Mouse (Mus musculus): ENCODE measurements at regions not wholly inside any gene's neighbourhood (a gene's known extent, or its start where the extent isn't known, plus 50 kb on each side); places are given as distances from the start of the nearest gene placed in this dataset.
A peak's percentile ranks its signal among the peaks of the same experiment; 100 is the strongest.

DNA sequence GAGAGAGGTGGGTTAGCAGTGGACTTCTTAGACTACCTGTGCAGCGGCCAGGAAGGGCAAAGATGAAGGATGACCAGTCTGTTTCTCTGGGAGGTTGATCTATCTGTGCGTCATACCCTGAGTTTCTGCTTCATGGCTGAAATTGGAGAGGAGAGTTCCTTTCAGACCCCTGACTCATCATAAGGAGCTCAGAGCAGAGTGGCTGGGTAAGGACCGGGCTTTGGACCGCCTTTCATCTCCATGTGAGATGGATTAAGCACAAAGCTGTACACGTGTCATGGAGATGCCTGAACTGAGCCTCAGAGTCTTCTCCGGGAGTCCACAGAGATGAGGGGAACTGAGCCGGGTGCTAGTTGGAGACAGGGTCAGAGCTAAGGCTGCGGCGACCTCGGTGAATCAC is 80.7 kb upstream of the Gm9887 start:
- DNase-seq (ENCODE audit: low read depth) = no peak

DNA sequence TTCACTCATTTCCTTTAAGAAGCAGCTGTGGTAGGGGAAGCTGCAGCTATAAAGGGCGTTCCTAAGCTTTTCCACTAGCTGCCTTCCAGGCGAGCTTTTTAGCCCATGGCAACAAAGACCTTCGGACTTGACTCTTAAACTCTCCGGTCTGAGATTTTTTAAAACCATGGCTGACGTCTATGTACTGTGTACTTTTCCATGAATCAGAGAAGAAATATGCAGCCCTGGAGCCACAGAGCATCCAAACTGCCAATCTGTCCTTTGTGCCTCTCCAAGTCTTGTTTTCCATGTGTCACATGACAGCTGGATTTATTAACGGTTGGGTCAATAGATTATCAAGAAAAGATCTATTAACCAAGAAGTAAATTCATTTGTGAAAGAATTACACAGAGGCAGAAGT is 78.9 kb upstream of the Gm9887 start:
- no peak for DNase-seq (ENCODE audit: low read depth)

DNA sequence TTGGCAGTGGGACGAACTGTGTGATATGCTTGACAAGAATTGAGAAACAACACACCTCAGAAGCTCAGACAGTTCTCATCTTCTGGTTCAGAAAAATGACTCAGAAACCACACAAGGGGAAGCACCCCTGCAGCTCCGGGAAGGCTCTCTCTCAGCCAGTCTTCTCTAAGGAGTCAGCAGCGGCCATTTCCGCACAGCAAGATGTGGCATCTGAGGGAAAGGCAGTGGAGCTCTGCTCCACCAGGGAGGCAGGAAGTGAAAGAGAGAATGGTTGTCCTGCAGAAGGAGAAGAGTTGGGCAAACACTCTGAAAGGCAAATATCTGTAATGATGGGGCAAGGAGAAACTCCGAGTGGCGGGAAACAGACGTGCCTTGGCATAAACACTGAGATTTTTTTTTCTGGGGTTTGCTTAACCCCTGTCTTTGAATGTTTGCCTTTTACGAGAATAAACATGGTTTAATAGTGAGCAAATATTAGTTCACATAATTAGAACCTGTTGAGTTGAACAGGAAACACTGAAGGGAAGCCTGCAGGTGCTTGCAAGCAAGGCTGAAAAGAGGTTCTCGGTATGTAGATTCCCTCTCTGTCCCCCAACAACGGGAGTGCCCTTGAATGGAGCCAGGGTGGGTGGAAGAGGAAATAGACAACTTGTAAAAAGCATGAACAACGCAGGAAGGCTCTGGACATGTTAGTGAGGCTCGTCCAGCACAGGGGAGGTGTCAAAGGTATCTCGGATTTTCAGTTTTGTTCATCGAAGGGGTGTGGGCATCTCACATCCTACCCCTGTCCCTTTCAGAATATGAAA is 75.9 kb upstream of the Gm9887 start:
- DNase-seq (ENCODE audit: low read depth) = peak; percentile 93

DNA sequence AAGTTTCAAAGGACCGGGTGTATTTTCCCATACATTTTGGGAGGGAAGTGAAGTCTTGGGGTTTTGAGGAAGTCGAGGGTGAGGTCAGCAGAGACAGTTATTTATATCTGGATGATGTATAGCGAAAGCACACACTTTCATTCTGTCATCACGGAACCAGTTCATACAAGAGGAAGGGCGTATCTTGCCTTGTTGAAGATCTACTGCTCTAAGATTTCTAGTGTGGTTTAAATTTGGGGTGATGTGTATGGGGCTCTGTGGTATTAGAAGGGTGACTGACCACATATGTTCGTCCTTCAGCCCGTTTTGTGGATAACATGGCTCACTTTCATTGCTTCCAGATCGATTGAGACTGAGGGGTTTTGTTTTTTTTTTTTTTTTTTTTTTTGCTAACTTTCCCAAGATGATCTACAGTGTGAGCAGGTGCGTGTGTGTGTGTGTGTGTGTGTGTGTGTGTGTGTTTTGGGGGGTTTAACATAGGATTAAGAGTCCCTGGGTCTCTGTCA is 75.1 kb upstream of the Gm9887 start:
- peak; percentile 87 for DNase-seq (ENCODE audit: low read depth)

DNA sequence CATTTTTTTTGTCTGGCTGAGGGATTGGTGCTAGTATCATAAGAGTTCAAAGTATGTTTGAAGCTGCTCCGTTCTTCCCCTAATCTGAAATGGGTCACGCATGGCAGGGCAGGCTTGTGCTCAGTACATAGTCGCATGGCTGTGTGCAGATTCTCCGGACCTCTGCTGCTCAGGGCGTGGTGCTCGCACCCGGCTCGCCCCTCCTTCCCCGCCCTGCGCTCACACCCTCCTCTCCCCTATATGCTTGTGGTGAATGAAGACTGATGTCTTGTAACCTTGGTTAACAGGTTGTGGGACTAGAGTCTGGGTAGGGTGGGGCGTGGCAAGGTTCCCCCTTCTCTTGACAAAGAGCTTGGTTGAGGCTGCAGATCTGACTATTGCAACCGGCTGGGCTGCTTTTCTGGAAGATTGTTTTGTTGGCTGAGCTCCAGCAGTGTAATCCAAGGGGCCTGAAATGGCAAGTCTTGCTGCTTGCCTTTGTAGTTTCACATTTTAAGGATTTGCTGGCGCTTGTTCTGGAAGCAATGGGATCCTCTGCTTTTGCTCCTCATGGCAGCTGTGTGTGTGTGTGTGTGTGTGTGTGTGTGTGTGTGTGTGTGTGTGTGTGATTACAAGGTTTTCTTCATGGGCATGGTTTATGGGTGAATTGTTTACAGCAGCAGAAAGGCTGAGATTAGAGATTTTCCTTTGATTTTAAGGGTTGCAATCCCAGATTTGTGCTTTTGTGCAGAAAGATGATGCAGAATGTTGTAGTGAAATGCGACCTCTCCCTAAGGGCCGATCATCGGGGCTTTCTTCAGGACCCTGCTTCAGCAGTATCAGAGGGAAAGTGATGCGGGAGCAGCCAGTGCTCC is 74.4 kb upstream of the Gm9887 start:
- DNase-seq (ENCODE audit: low read depth) = peak; percentile 88

DNA sequence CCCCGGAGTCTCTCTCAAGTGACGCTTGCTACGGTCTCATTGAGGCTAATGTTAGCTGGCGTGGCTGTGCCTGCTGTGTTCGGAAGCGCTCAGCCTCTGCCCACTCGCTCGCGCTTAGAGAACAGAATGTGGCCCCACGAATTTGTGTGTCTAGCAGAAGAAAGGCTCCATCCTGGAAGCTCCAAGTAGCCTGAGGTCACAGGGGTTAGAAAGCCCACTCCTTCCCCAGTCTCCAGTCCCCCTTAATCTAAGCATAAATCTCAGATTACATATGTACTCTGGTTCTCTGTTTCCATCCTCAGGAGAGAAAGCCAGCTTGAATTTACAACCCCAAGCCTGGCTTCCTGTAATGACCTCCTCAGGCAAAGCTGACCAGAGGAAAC is 73.8 kb upstream of the Gm9887 start:
- peak; percentile 76 for DNase-seq (ENCODE audit: low read depth)

DNA sequence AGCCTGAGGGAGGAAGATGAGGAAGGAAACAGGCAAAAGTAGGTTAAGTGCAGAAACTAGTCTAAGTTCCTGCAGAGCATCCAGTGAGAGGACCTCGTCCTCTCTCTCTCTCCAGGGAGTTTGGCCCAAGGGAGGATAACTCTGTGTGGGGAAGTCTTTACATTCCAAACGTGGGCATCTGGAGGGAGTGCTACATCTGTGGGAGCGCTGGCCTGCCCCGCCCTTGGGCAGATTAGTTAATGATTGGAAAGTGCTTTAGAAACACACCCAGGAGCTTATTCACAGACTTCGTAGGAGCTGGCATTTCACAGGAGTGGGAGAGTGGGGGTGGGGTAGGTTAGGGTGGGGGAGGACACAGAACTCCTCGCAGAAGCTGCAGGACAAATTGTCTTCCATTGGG is 70.1 kb upstream of the Gm9887 start:
- DNase-seq (ENCODE audit: low read depth) = no peak

DNA sequence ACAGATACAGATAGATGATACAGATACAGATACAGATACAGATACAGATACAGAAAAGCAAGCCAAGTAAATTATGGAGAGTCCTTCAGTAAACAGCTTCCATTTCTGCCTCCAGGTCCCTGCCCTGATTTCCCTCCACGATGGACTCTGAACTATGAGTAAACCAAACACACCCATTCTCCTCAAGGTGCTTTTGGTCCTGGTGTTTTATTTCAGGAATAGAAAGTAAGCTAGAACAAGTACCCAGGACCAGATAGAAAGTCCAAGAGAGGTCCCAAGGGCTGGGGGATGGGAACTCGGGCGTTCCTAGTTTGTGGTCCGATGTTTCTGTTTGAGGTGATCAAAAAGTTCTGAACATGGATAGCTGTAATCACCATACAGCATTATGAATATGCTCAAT is 69.5 kb upstream of the Gm9887 start:
- no peak for DNase-seq (ENCODE audit: low read depth)

DNA sequence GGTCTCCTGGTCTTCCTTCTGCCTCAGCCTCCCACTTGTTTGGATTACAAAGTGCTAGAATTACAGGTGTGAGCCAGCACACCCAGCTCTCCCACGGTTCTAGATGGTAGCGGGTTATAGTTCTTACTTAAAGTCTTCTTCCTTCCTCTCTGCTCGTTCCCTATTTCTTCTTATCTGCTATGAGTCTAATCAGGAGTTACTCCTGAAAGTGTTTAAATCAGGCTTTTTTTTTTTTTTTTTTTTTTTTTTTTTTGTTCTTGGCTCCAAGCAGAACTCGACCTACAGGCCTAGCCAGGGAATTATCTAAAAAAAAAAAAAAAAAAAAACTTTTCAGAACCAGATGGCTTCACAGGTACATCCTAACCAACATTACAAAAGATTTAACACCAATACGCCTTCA is 66.0 kb upstream of the Gm9887 start:
- no peak for DNase-seq (ENCODE audit: low read depth)

DNA sequence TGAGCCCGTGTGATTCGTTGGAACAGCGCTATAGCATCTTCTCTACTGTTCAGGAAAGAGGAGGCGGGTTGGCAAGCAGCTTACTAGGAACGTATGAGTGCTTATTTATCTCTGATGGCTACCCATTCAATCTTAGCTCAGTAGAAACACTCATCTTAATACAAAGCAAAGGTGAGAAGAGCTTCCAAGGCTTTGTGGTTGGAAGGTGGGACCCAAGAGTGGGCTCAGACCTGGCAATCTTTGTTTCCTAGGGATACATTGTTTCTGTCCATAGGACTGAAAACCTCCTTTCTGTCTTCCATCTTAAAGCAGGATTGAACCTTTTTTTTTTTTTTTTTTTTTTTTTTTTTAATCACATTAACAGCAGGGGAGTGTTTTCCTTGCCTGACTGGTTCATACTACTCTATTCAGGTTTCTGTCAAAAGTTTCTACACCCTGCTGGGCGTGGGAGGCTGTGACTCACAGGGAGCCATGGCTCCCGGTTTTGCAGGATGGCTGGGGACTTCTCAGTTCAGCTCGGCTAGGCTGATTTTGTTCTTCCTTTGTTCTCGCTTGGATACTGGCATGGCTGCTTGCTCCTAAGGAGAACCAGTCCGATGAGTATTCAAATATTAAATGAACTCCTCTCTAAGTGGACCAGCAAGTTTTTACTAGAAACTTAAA is 64.7 kb upstream of the Gm9887 start:
- DNase-seq (ENCODE audit: low read depth) = no peak

DNA sequence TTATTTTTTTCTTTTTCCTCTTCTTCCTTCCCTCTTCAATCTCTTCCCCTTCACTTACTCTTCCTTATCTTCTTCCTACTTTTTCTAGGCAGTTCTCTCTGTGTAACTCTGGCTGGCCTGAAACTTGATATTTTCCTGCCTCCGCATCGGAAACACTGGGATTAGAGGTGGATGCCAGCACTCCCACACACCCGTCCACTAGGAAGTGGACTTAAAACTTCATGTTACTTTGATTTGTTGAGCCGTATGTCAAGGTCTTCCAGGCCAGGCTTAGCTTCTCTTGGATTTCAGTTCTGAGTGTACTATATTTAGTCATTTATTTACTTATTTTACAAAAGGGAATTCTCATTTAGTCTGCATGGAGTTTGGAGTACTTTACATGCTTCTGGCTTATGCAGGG is 62.1 kb upstream of the Gm9887 start:
- DNase-seq (ENCODE audit: low read depth) = no peak

DNA sequence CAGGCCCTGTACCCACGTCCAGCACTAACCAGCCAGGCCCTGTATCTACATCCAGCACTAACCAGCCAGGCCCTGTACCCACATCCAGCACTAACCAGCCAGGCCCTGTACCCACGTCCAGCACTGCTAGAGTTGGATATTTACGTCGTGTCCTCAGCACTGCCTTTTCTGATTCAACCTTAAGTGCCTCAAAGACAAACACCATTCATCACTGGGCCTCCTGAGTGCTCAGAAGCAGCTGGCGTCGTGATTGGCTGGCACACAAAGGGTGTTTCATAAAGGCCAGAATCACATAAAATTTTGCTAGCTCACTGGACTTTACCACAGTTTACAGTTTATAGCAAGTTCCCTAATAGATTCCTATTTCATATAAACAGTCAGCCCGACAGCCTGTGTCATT is 59.8 kb upstream of the Gm9887 start:
- no peak for DNase-seq (ENCODE audit: low read depth)

DNA sequence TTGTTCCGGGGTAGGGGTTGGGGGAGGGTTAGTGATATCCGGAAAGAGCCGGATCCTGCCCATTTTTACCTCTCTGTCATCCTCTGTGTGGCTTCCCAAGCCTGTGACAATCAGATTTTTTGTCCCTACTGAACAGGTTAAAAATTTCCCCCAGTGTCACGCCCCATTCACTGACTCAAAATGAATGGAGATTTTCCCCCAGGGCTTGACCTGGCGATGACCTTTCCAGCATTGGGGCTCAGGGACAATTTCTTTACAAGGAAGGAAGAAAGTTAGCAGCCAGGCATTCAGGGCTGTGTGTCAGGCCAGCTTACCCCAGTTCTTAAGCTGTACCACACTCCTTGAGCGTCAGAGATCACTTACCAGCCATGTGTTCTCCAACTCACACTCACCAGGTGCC is 55.9 kb upstream of the Gm9887 start:
- no peak for DNase-seq (ENCODE audit: low read depth)

DNA sequence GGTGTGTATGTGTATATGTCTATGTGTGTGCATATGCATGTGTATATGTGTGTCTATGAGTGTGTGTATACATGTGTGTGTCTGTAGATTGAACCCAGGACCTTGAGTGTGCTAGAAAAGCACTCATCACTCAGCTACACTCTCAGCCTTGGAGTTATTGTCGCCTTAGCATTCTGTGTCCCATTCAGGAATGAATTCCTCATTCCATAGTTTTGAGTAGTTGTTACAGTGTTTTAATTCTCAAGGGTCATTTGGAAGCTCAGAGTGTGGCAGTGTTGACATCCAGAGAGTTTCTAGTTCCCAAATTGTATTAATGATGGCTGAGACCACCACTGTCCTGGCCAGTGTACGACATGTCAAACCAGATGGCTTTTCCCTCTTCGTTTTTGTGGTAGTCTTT is 53.4 kb upstream of the Gm9887 start:
- no peak for DNase-seq (ENCODE audit: low read depth)

DNA sequence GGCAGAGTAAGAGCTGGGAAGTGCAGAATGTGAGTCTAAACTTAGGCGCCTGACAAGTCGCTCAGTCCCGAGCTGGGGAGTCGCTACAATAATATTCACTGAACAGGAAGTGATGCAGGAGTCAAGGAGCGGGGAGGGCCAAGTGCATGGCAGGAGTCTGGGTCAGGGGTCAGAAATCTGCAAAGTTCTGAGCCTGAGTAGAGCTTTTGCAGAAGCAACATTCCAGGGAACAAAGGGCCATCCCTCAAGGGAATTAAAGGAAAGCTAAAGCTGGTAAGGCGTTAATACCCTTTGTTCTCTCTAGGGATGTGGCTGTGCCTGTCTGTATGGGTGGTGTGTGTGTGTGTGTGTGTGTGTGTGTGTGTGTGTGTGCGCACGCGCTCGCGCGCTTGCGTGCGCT is 52.7 kb upstream of the Gm9887 start:
- no peak for DNase-seq (ENCODE audit: low read depth)
